Comparison of ENCODE assay signal across 32 mouse cellular contexts in genomic region chr11:34762125-34762524, GRCm38 (mm10). TPM values are rescaled to one million over a fixed set of nuclear protein-coding genes. Genes with fewer than 3 reads are reported as not detected.
A peak's percentile ranks its signal among the peaks of the same experiment; 100 is the strongest.
DNase-seq lines count a peak whose midpoint lies in the region; ATAC-seq and TF ChIP-seq lines count a peak whose summit lies in the region.
"Had no signal": no experiment of that assay in that cellular context is flagged by ENCODE, and none has a peak within 500 bp of the region (broad histone marks: within the 10 kb centered on the region; RNA-seq: fewer than 3 reads in every experiment).

No protein-coding gene starts in this region.

- peak; percentile 82 for ATAC-seq in activated CD4-positive, CD25-positive, alpha-beta regulatory T cell, adult 4 months
- ATAC-seq in megakaryocyte, adult 5-6 weeks (ENCODE audit: poor library complexity, severe bottlenecking): 0 out of 2 replicates have a peak, but pooled peaks have one; percentile 26
- no peak for ATAC-seq in lung, postnatal 0 days
- ATAC-seq: forebrain, embryonic 16.5 days; intestine, embryonic 15.5 days; midbrain, embryonic 13.5 days had no signal

- no peak overlapping the region for H3K9ac ChIP-seq in heart, adult 2 months (ENCODE audit: low read depth, low read length)
- no peak overlapping the region for H3K9ac ChIP-seq in lung, postnatal 0 days (replicated peaks; ENCODE audit: low read depth)
- H3K9ac ChIP-seq: embryonic facial prominence, embryonic 13.5 days; hindbrain, embryonic 15.5 days; intestine, embryonic 15.5 days; liver, embryonic 14.5 days; midbrain, embryonic 13.5 days had no signal

- no peak overlapping the region for H3K27ac ChIP-seq in heart, adult 2 months
- no peak overlapping the region for H3K27ac ChIP-seq in lung, postnatal 0 days (ENCODE audit: low read length)
- no peak overlapping the region for H3K27ac ChIP-seq in midbrain, embryonic 10.5 days (replicated peaks)
- H3K27ac ChIP-seq in left cerebral cortex, adult 2 months: no peak overlapping the region
- H3K27ac ChIP-seq: embryonic facial prominence, embryonic 13.5 days; gastrocnemius, adult 2 months; hindbrain, embryonic 10.5 days; hindbrain, embryonic 15.5 days; intestine, embryonic 15.5 days; kidney, postnatal 0 days; liver, embryonic 14.5 days; midbrain, embryonic 13.5 days; stomach, postnatal 0 days had no signal

- intact Hi-C loops in heart, adult 2 months (cut with DNase I): no loop called here
- intact Hi-C loops in left cerebral cortex, adult 2 months (cut with DNase I): no loop called here

- no peaks in the 10 kb centered on the region for H3K4me1 ChIP-seq in heart, adult 2 months (ENCODE audit: control insufficient read depth, insufficient read depth, low read length)
- no peaks in the 10 kb centered on the region for H3K4me1 ChIP-seq in lung, postnatal 0 days (ENCODE audit: insufficient read depth, low read depth, low read length)
- no peaks in the 10 kb centered on the region for H3K4me1 ChIP-seq in midbrain, embryonic 10.5 days
- H3K4me1 ChIP-seq: embryonic facial prominence, embryonic 13.5 days; hindbrain, embryonic 10.5 days; hindbrain, embryonic 15.5 days; intestine, embryonic 15.5 days; midbrain, embryonic 13.5 days had no signal

- no peak for TF ChIP-seq CTCF in heart, adult 2 months (IDR thresholded peaks at IDR 0.05)
- TF ChIP-seq CTCF in lung, postnatal 0 days (IDR thresholded peaks at IDR 0.05): no peak
- TF ChIP-seq CTCF in left cerebral cortex, adult 2 months (IDR thresholded peaks at IDR 0.05): no peak

- no peaks in the 10 kb centered on the region for H3K79me2 ChIP-seq in heart, adult 2 months (replicated peaks; ENCODE audit: control insufficient read depth, insufficient read depth, low read length)

- TF ChIP-seq EP300 in heart, adult 2 months (IDR thresholded peaks at IDR 0.05; ENCODE audit: insufficient read depth, low read depth, low read length): no peak
- TF ChIP-seq EP300 in lung, postnatal 0 days (IDR thresholded peaks at IDR 0.05): no peak

- H3K9me3 ChIP-seq in lung, postnatal 0 days (ENCODE audit: low read length): no peaks in the 10 kb centered on the region
- H3K9me3 ChIP-seq in midbrain, embryonic 10.5 days (replicated peaks): peaks cover 6% of the 10 kb centered on the region; the same call in 1 of the 2 replicates
- H3K9me3 ChIP-seq: hindbrain, embryonic 15.5 days; intestine, embryonic 15.5 days had no signal

- no peaks in the 10 kb centered on the region for H3K36me3 ChIP-seq in heart, adult 2 months (ENCODE audit: control insufficient read depth, insufficient read depth, low read length)
- H3K36me3 ChIP-seq in lung, postnatal 0 days (ENCODE audit: insufficient read depth, low read length): no peaks in the 10 kb centered on the region
- no peaks in the 10 kb centered on the region for H3K36me3 ChIP-seq in midbrain, embryonic 10.5 days
- H3K36me3 ChIP-seq: embryonic facial prominence, embryonic 13.5 days; G1E; hindbrain, embryonic 10.5 days; hindbrain, embryonic 15.5 days; intestine, embryonic 15.5 days; midbrain, embryonic 13.5 days had no signal

- no peak for TF ChIP-seq POLR2A in heart, adult 2 months (IDR thresholded peaks at IDR 0.05; ENCODE audit: insufficient read depth, low read depth, low read length)

- no peaks in the 10 kb centered on the region for H3K27me3 ChIP-seq in heart, adult 2 months (ENCODE audit: control insufficient read depth, insufficient read depth, low read length)
- no peaks in the 10 kb centered on the region for H3K27me3 ChIP-seq in lung, postnatal 0 days (replicated peaks; ENCODE audit: insufficient read depth, low read length)
- H3K27me3 ChIP-seq in midbrain, embryonic 10.5 days (ENCODE audit: low read depth, poor library complexity, severe bottlenecking): no peaks in the 10 kb centered on the region
- H3K27me3 ChIP-seq: embryonic facial prominence, embryonic 13.5 days; hindbrain, embryonic 15.5 days; intestine, embryonic 15.5 days; midbrain, embryonic 13.5 days had no signal

- DNase-seq in heart, adult 11 months: peak; percentile 41
- DNase-seq in heart, adult 2 months: no peak
- no peak for DNase-seq in lung, postnatal 0 days (ENCODE audit: low spot score)
- DNase-seq in midbrain, embryonic 10.5 days (ENCODE audit: low spot score): no peak
- no peak for DNase-seq in left cerebral cortex, adult 2 months (ENCODE audit: extremely low spot score in 1 of 2, low spot score in 2 of 2)
- DNase-seq: adrenal gland, postnatal 10 days; cerebellum, adult 11 months; cerebellum, adult 9-11 months; gastrocnemius, adult 2 months; gastrocnemius, postnatal 36 days; heart, postnatal 14 days; kidney, adult 2 months; kidney, postnatal 4 days; liver; lung, adult 2 months; lung, postnatal 14 days; retina, postnatal 1 day; right cerebral cortex, postnatal 14 days; thymus, adult 18-20 months; thymus, postnatal 25 days had no signal

- no peak overlapping the region for H3K4me3 ChIP-seq in heart, adult 2 months
- no peak overlapping the region for H3K4me3 ChIP-seq in lung, postnatal 0 days (ENCODE audit: low read depth, low read length)
- H3K4me3 ChIP-seq in midbrain, embryonic 10.5 days: no peak overlapping the region
- no peak overlapping the region for H3K4me3 ChIP-seq in left cerebral cortex, adult 2 months
- H3K4me3 ChIP-seq: embryonic facial prominence, embryonic 13.5 days; gastrocnemius, adult 2 months; hindbrain, embryonic 10.5 days; hindbrain, embryonic 15.5 days; intestine, embryonic 15.5 days; midbrain, embryonic 13.5 days had no signal

- no peak overlapping the region for H3K4me2 ChIP-seq in lung, postnatal 0 days (replicated peaks; ENCODE audit: low read depth, low read length)
- H3K4me2 ChIP-seq: embryonic facial prominence, embryonic 13.5 days; hindbrain, embryonic 15.5 days; intestine, embryonic 15.5 days; midbrain, embryonic 13.5 days had no signal

- WGBS in heart, adult 2 months: 72% methylated on average over 6 of the region's 6 CpGs
- WGBS in lung, postnatal 0 days: 79% methylated on average over 6 of the region's 6 CpGs
- WGBS in midbrain, embryonic 10.5 days: 89% methylated on average over 6 of the region's 6 CpGs

RNA-seq across cellular contexts. Expression of gene Dock2, which starts 21.6 kb away (rescaled TPM):
- 1 to 10 TPM; 2.3 to 3.4 TPM for total RNA-seq in heart, adult 2 months (2021)
- 1.4 and 1.7 TPM in 2 replicates for polyA plus RNA-seq in heart, adult 2 months (2012; rRNA removed)
- polyA plus RNA-seq in activated CD4-positive, CD25-positive, alpha-beta regulatory T cell, adult 4 months (2017; shearing (Covaris generic)): 100 to 1,000 TPM; 271 to 290 TPM
- 153 and 160 TPM in 2 replicates for total RNA-seq in megakaryocyte, adult 5-6 weeks (2015)
- 218 and 238 TPM in 2 replicates for total RNA-seq in megakaryocyte, adult 5-6 weeks (2017)
- polyA plus RNA-seq in lung, postnatal 0 days (2015; fragmentation: Nextera tagmentation; extraction: Ambion mirVana): 1.8 and 2.0 TPM in 2 replicates
- polyA plus RNA-seq in midbrain, embryonic 10.5 days (2016; fragmentation: Nextera tagmentation; extraction: Ambion mirVana): 0.69 and 0.72 TPM in 2 replicates
- 1 to 10 TPM; 2.7 to 3.8 TPM for total RNA-seq in left cerebral cortex, adult 2 months (2021)

Comparison
In these comparisons a context has a peak if more than half of its experiments do, and no peak if none do; other contexts are left out.
1. RNA of gene Dock2, which starts 21.6 kb away (polyA plus RNA-seq): 271 to 290 TPM in activated CD4-positive, CD25-positive, alpha-beta regulatory T cell, adult 4 months; 1.8 to 2.0 TPM in lung, postnatal 0 days, 1.4 to 1.7 TPM in heart, adult 2 months and 0.69 to 0.72 TPM in midbrain, embryonic 10.5 days; every median in the first group is over 10 times any median in the second.